Mouse (Mus musculus) cerebellum, postnatal 10 days (tissue): ENCODE measurements around the gene 2610318N02Rik.
A peak's percentile ranks its signal among the peaks of the same experiment; 100 is the strongest.
"Not testable (repeated sequence)": the region's sequence is repeated elsewhere in the genome, so short reads cannot be mapped to it uniquely, and the experiment has no call there.

ENCODE experiments used
- DNase-seq, 2 experiments: peaks; one replicate each; pipeline ENCODE4 v3.0.0; 2021; ENCODE audit warnings: mixed read lengths in 2 of 2

The 2610318N02Rik gene

GRCm38 (mm10) chr16:17124871-17125520, at the start of gene 2610318N02Rik:
2610318N02Rik (minus strand) TSS chr16:17125167.
- peak; percentile 80 to 81 for DNase-seq

GRCm38 (mm10) chr16:17168049-17168448, 43.1 kb upstream of the 2610318N02Rik start:
- DNase-seq = no peak

- DNase-seq = no peak
Observed at GRCm38 (mm10) chr16:17167179-17167578, 42.2 kb upstream of the 2610318N02Rik start.

- not testable (repeated sequence) for DNase-seq
Observed at GRCm38 (mm10) chr16:17165478-17165877, 40.5 kb upstream of the 2610318N02Rik start.

GRCm38 (mm10) chr16:17154346-17154745, 29.4 kb upstream of the 2610318N02Rik start:
- DNase-seq = no peak

- DNase-seq = no peak
Observed at GRCm38 (mm10) chr16:17151874-17152273, 26.9 kb upstream of the 2610318N02Rik start.

- no peak for DNase-seq
Observed at GRCm38 (mm10) chr16:17150520-17151258, 25.7 kb upstream of the 2610318N02Rik start.

- peak; percentile 34 to 51 for DNase-seq
Observed at GRCm38 (mm10) chr16:17148084-17148483, 23.1 kb upstream of the 2610318N02Rik start.

- DNase-seq = peak; percentile 36 to 53
Observed at GRCm38 (mm10) chr16:17147391-17147929, 22.5 kb upstream of the 2610318N02Rik start.

GRCm38 (mm10) chr16:17146772-17147235, 21.8 kb upstream of the 2610318N02Rik start, which contains the start of gene Ccdc116:
Ccdc116 (minus strand) TSS chr16:17147229.
- peak; percentile 94 to 95 for DNase-seq

- DNase-seq = no peak
Observed at GRCm38 (mm10) chr16:17144339-17144738, 19.4 kb upstream of the 2610318N02Rik start, which contains the start of gene Ydjc. Ydjc (plus strand) TSS chr16:17144621.

- DNase-seq = no peak
Observed at GRCm38 (mm10) chr16:17137355-17137754, 12.4 kb upstream of the 2610318N02Rik start.

GRCm38 (mm10) chr16:17132906-17133200, 7.9 kb upstream of the 2610318N02Rik start:
- DNase-seq = no peak

- peak; percentile 99 for DNase-seq
Observed at GRCm38 (mm10) chr16:17132089-17132905, 7.3 kb upstream of the 2610318N02Rik start, which contains the start of gene Sdf2l1. Sdf2l1 (minus strand) TSS chr16:17132383.

- DNase-seq = peak in 1 of 2 experiments; percentile 40
Observed at GRCm38 (mm10) chr16:17131191-17132088, 6.5 kb upstream of the 2610318N02Rik start.

- DNase-seq = peak; percentile 60 to 65
Observed at GRCm38 (mm10) chr16:17127292-17127691, 2.3 kb upstream of the 2610318N02Rik start.

GRCm38 (mm10) chr16:17124119-17124870, 672 bp downstream of the 2610318N02Rik start:
- no peak for DNase-seq

- DNase-seq = no peak
Observed at GRCm38 (mm10) chr16:17121569-17121968, 3.4 kb downstream of the 2610318N02Rik start.

GRCm38 (mm10) chr16:17117309-17117799, 7.6 kb downstream of the 2610318N02Rik start:
- no peak for DNase-seq
